Mouse (Mus musculus) heart, adult 2 months (tissue): ENCODE results near the gene Gls.

Experiments
- CTCF ChIP-seq: fragments of 200-600 bp; IDR thresholded peaks from 2 replicates; pipeline ENCODE4 v1.8.1; 2022; ENCODE audit warnings: antibody characterized with exemption, mild to moderate bottlenecking, moderate library complexity
- POLR2A ChIP-seq: fragments of 200-500 bp; IDR thresholded peaks from 2 replicates; pipeline ENCODE4 v1.6.1; 2011; ENCODE audit warnings: mild to moderate bottlenecking, low read depth, low read length, control low read depth; ENCODE audit not compliant: insufficient read depth

DNA sequence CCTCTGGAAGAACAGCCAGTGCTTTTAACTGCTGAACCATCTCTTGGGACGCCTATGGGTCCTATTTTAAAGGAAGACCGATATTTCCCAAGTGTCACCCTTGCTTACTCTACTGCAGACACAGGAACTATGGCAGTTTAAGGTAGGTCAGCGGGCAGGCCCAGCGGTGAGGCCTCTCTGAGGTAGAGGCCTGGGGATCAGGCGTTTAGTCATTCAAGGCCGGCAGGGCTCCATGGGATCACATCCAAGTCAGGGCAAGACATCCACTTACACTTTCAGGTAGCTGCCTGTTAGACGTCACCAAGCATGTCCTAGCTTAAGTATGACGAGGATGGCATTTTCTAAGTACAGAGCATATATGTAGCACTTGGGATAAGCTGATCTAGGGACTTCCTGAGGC is 71.9 kb downstream of the Gls start:
- TF ChIP-seq POLR2A (no peak), CTCF (no peak)
